Mouse (Mus musculus): Measurements from ENCODE around the gene Ank3.

- TF ChIP-seq CTCF (IDR thresholded peaks at IDR 0.05 in 2 of 3, conservative IDR thresholded peaks at IDR 0.05 in 1 of 3; ENCODE audit: control insufficient read depth in 1 of 3, insufficient read depth in 1 of 3, low read depth in 2 of 3, low read length in 3 of 3, poor library complexity in 1 of 3, severe bottlenecking in 1 of 3) (no peak), ZMIZ1 (IDR thresholded peaks at IDR 0.05; ENCODE audit: low read depth, low read length) (no peak), MEF2A (IDR thresholded peaks at IDR 0.05; ENCODE audit: extremely low read depth, insufficient replicate concordance, low read depth, low read length, poor library complexity, severe bottlenecking) (no peak), HCFC1 (IDR thresholded peaks at IDR 0.05; ENCODE audit: low read depth, low read length) (no peak), GATA1 (IDR thresholded peaks at IDR 0.05; ENCODE audit: low read depth, low read length) (no peak), E2F4 (IDR thresholded peaks at IDR 0.05; ENCODE audit: borderline replicate concordance, low read depth, low read length) (no peak)
These were observed 434.2 kb downstream of the Ank3 start for GRCm38 (mm10) chr10:69832822-69833221.

All from MEL (cell line).